Mouse (Mus musculus) MEL (cell line): ENCODE measurements around the gene Psmc3ip. TPM values are rescaled to one million over a fixed set of nuclear protein-coding genes. Genes with fewer than 3 reads are reported as not detected.

Source experiments
- DNase-seq: peaks from one replicate; pipeline ENCODE4 v3.0.0; 2011; ENCODE audit warnings: low read depth, low spot score
- H3K27ac ChIP-seq: 2 replicates; pipeline ENCODE4 v1.5.1; 2012; ENCODE audit warnings: low read depth, mild to moderate bottlenecking, control low read depth, low read length, moderate library complexity; ENCODE audit not compliant: control insufficient read depth
- H3K27me3 ChIP-seq, 2 experiments: fragments of 150-350 bp in 1 of 2; sonication (generic) in 1 of 2; 2 replicates each; pipeline ENCODE4 v1.6.1; 2012; ENCODE audit warnings: low read length in 2 of 2, mild to moderate bottlenecking in 2 of 2, improper control_type of control experiment in 1 of 2, moderate library complexity in 1 of 2; ENCODE audit not compliant: insufficient read depth in 2 of 2, control insufficient read depth in 1 of 2
- H3K36me3 ChIP-seq, 2 experiments: 2 replicates each; pipeline ENCODE4 v1.6.1; 2012 to 2014; ENCODE audit warnings: low read length in 2 of 2, improper control_type of control experiment in 1 of 2, inconsistent platforms in 1 of 2, mild to moderate bottlenecking in 1 of 2; ENCODE audit not compliant: insufficient read depth in 2 of 2, control insufficient read depth in 1 of 2
- H3K4me1 ChIP-seq, 2 experiments: fragments of 150-350 bp in 1 of 2; sonication (generic) in 1 of 2; 2 replicates each; pipeline ENCODE4 v1.6.1; 2012; ENCODE audit warnings: low read length in 2 of 2, improper control_type of control experiment in 1 of 2, mild to moderate bottlenecking in 1 of 2; ENCODE audit not compliant: insufficient read depth in 2 of 2, control insufficient read depth in 1 of 2
- H3K4me3 ChIP-seq, 2 experiments: fragments of 150-350 bp in 1 of 2; sonication (generic) in 1 of 2; 2 replicates each; pipeline ENCODE4 v1.5.1; 2012; ENCODE audit warnings: low read depth in 2 of 2, low read length in 2 of 2, mild to moderate bottlenecking in 2 of 2, moderate library complexity in 2 of 2, control low read depth in 1 of 2, improper control_type of control experiment in 1 of 2; ENCODE audit not compliant: control insufficient read depth in 1 of 2, insufficient read depth in 1 of 2
- H3K79me2 ChIP-seq: 2 replicates; pipeline ENCODE4 v1.6.1; 2012; ENCODE audit warnings: mild to moderate bottlenecking, low read length, moderate library complexity; ENCODE audit not compliant: control insufficient read depth, poor library complexity, insufficient read depth
- H3K9ac ChIP-seq: 2 replicates; pipeline ENCODE4 v1.6.1; 2012; ENCODE audit warnings: low read depth, mild to moderate bottlenecking, control low read depth, low read length, moderate library complexity; ENCODE audit not compliant: control insufficient read depth, poor library complexity, severe bottlenecking
- H3K9me3 ChIP-seq: fragments of 150-350 bp; sonication (generic); replicated peaks from 2 replicates; pipeline ENCODE4 v1.6.1; 2012; ENCODE audit warnings: mild to moderate bottlenecking, low read length, improper control_type of control experiment, moderate library complexity; ENCODE audit not compliant: insufficient read depth
- BHLHE40 ChIP-seq: IDR thresholded peaks from 2 replicates; pipeline ENCODE4 v1.6.1; 2012; ENCODE audit warnings: low read depth, mild to moderate bottlenecking, inconsistent platforms, low read length, improper control_type of control experiment, borderline replicate concordance
- CHD1 ChIP-seq: IDR thresholded peaks from 2 replicates; pipeline ENCODE4 v1.6.1; 2012; ENCODE audit warnings: low read depth, mild to moderate bottlenecking, inconsistent platforms, low read length, improper control_type of control experiment
- CHD2 ChIP-seq: IDR thresholded peaks from 2 replicates; pipeline ENCODE4 v1.6.1; 2011; ENCODE audit warnings: low read length, improper control_type of control experiment
- E2F4 ChIP-seq: IDR thresholded peaks from 2 replicates; pipeline ENCODE4 v1.6.1; 2011; ENCODE audit warnings: low read depth, low read length, improper control_type of control experiment, borderline replicate concordance
- ELF1 ChIP-seq: IDR thresholded peaks from 2 replicates; pipeline ENCODE4 v1.6.1; 2014; ENCODE audit warnings: low read depth, mild to moderate bottlenecking, inconsistent platforms, low read length, improper control_type of control experiment, moderate library complexity
- GABPA ChIP-seq: IDR thresholded peaks from 2 replicates; pipeline ENCODE4 v1.6.1; 2012; ENCODE audit warnings: low read depth, mild to moderate bottlenecking, inconsistent platforms, low read length, improper control_type of control experiment, moderate library complexity
- GATA1 ChIP-seq: IDR thresholded peaks from 2 replicates; pipeline ENCODE4 v1.6.1; 2011; ENCODE audit warnings: low read depth, low read length, improper control_type of control experiment
- HCFC1 ChIP-seq: IDR thresholded peaks from 2 replicates; pipeline ENCODE4 v1.6.1; 2012; ENCODE audit warnings: low read depth, mild to moderate bottlenecking, inconsistent platforms, low read length, improper control_type of control experiment, moderate library complexity
- KAT2A ChIP-seq: conservative IDR thresholded peaks from 2 replicates; pipeline ENCODE4 v1.6.1; 2012; ENCODE audit warnings: low read depth, low read length, improper control_type of control experiment, inconsistent platforms
- MAFK ChIP-seq: IDR thresholded peaks from 2 replicates; pipeline ENCODE4 v1.6.1; 2011; ENCODE audit warnings: low read depth, mild to moderate bottlenecking, low read length, improper control_type of control experiment, borderline replicate concordance
- MAX ChIP-seq: IDR thresholded peaks from 2 replicates; pipeline ENCODE4 v1.6.1; 2011; ENCODE audit warnings: low read length, improper control_type of control experiment
- MAZ ChIP-seq: IDR thresholded peaks from 2 replicates; pipeline ENCODE4 v1.6.1; 2012; ENCODE audit warnings: low read depth, mild to moderate bottlenecking, inconsistent platforms, low read length, improper control_type of control experiment
- MEF2A ChIP-seq: IDR thresholded peaks from 2 replicates; pipeline ENCODE4 v1.6.1; 2014; ENCODE audit warnings: low read depth, mild to moderate bottlenecking, inconsistent platforms, low read length, improper control_type of control experiment; ENCODE audit not compliant: poor library complexity, insufficient replicate concordance, severe bottlenecking; ENCODE audit errors: extremely low read depth
- MXI1 ChIP-seq: IDR thresholded peaks from 2 replicates; pipeline ENCODE4 v1.6.1; 2011; ENCODE audit warnings: mild to moderate bottlenecking, low read depth, low read length, improper control_type of control experiment
- MYB ChIP-seq: IDR thresholded peaks from 2 replicates; pipeline ENCODE4 v1.6.1; 2011; ENCODE audit warnings: mild to moderate bottlenecking, low read depth, low read length, improper control_type of control experiment
- MYC ChIP-seq: IDR thresholded peaks from 2 replicates; pipeline ENCODE4 v1.6.1; 2011; ENCODE audit warnings: low read depth, mild to moderate bottlenecking, low read length, improper control_type of control experiment, moderate library complexity
- NELFE ChIP-seq: IDR thresholded peaks from 2 replicates; pipeline ENCODE4 v1.6.1; 2011; ENCODE audit warnings: low read depth, low read length, improper control_type of control experiment
- POLR2A ChIP-seq, 2 experiments: IDR thresholded peaks; 2 replicates each; pipeline ENCODE4 v1.6.1; 2011 to 2012; ENCODE audit warnings: low read length in 2 of 2, mild to moderate bottlenecking in 2 of 2, control low read depth in 1 of 2, improper control_type of control experiment in 1 of 2, low read depth in 1 of 2, moderate library complexity in 1 of 2; ENCODE audit not compliant: control insufficient read depth in 1 of 2, insufficient read depth in 1 of 2, poor library complexity in 1 of 2
- POLR2AphosphoS2 ChIP-seq: IDR thresholded peaks from 2 replicates; pipeline ENCODE4 v1.6.1; 2011; ENCODE audit warnings: low read length, improper control_type of control experiment
- POLR2AphosphoS5 ChIP-seq: IDR thresholded peaks from 2 replicates; pipeline ENCODE4 v1.6.1; 2012; ENCODE audit warnings: low read depth, borderline replicate concordance, mild to moderate bottlenecking, inconsistent platforms, low read length, moderate library complexity, mixed read lengths
- RCOR1 ChIP-seq: IDR thresholded peaks from 2 replicates; pipeline ENCODE4 v1.6.1; 2012; ENCODE audit warnings: low read depth, mild to moderate bottlenecking, inconsistent platforms, low read length, improper control_type of control experiment
- SMC3 ChIP-seq: IDR thresholded peaks from 2 replicates; pipeline ENCODE4 v1.6.1; 2011; ENCODE audit warnings: low read depth, low read length, improper control_type of control experiment
- TBP ChIP-seq: IDR thresholded peaks from 2 replicates; pipeline ENCODE4 v1.8.0; 2011; ENCODE audit warnings: low read depth, low read length, improper control_type of control experiment
- TCF12 ChIP-seq: IDR thresholded peaks from 2 replicates; pipeline ENCODE4 v1.6.1; 2014; ENCODE audit warnings: low read depth, mild to moderate bottlenecking, inconsistent platforms, low read length, improper control_type of control experiment, moderate library complexity
- UBTF ChIP-seq: IDR thresholded peaks from 2 replicates; pipeline ENCODE4 v1.6.1; 2012; ENCODE audit warnings: low read depth, mild to moderate bottlenecking, inconsistent platforms, low read length, improper control_type of control experiment, moderate library complexity, borderline replicate concordance; ENCODE audit not compliant: insufficient read depth
- USF1 ChIP-seq: IDR thresholded peaks from 2 replicates; pipeline ENCODE4 v1.6.1; 2014; ENCODE audit warnings: low read depth, mild to moderate bottlenecking, inconsistent platforms, low read length, improper control_type of control experiment, moderate library complexity
- ZMIZ1 ChIP-seq: IDR thresholded peaks from 2 replicates; pipeline ENCODE4 v1.6.1; 2012; ENCODE audit warnings: low read depth, mild to moderate bottlenecking, inconsistent platforms, low read length, improper control_type of control experiment, moderate library complexity
- ZNF384 ChIP-seq: IDR thresholded peaks from 2 replicates; pipeline ENCODE4 v1.6.1; 2012; ENCODE audit warnings: low read depth, mild to moderate bottlenecking, inconsistent platforms, low read length, improper control_type of control experiment
- polyA plus RNA-seq, 2 experiments: library from polyadenylated mRNA; stranded (reverse) in 1 of 2; unstranded in 1 of 2; fragments of >175 nt in 1 of 2; fragments of >200 nt in 1 of 2; gene quantifications; 2 replicates each; pipeline versions ENCODE4 v1.2.1 to v1.2.4; 2012; ENCODE audit warnings: low replicate concordance in 2 of 2, low read depth in 1 of 2; ENCODE audit not compliant: insufficient read length in 2 of 2, insufficient read depth in 1 of 2, missing spikeins in 1 of 2
- total RNA-seq: library from RNA; depleted of rRNA; stranded (reverse); fragments of 300-350 nt; gene quantifications from 2 replicates; pipeline ENCODE4 v1.2.3, GENCODE M21; 2012

Gene Psmc3ip
- total and polyA plus RNA-seq, 3 experiments = 8.2 to 14.5 TPM; not detected in 1

DNA sequence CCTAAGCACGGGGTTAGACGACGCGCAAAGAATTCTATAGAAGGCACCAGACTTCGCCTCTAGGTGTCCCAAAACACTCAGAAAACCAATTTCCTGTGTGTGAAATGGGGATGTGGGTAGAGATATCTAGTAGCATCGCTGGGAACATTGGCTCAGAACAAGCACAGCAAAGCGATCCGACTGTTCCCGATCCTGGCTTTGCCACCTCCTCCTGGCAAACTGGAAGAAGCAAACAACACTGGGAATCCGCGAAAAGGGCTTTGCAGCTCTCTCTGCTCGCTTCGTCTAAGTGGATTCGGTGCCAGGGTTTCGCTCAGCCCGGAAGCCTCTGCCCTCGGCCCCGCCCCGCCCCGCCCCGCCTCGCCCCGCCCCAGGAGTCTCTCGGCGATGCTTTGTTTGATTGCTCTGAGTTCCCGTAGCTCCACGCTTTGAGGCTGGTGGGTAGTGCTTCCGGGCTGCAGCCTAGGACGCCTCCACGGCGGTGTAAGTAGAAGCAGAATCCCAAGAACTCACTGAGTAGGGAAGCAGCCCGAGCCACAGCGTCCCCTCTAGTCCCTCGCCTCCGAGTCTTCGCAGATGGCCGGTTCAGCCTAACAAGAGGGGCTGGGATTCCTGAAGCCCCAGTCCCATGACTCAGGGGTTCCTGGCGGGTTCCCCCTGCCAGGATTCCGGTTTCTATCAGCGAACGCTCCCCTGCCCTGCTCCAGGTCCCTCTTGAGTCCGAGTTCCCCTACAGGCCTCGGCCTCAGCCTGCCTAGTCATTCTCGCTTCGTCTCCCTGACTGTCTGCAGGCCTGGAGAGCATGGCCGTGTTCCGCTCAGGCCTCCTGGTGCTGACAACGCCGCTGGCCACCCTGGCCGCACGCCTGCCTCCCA lies 12.8 kb downstream of the Psmc3ip start, which contains the start of gene Coasy (continued):
- TF ChIP-seq MAZ = peak; percentile 76; the same call in 1 of the 2 replicates
- peak; percentile 79 for TF ChIP-seq ZMIZ1
- TF ChIP-seq HCFC1 = peak; percentile 92
- peak; percentile 37; the same call in 1 of the 2 replicates for TF ChIP-seq USF1
- peak; percentile 51; the same call in 1 of the 2 replicates for TF ChIP-seq MAX
- TF ChIP-seq UBTF = no peak
- TF ChIP-seq KAT2A = peak; percentile 75; the same call in 1 of the 2 replicates
- TF ChIP-seq POLR2AphosphoS5 = no peak; the same call in 1 of the 2 replicates
- TF ChIP-seq CHD1 = no peak
- TF ChIP-seq MEF2A = no peak
- no peak for TF ChIP-seq GABPA
- TF ChIP-seq RCOR1 = no peak
- TF ChIP-seq TCF12 = peak; percentile 64
- TF ChIP-seq ELF1 = peak; percentile 91
- TF ChIP-seq POLR2A (IDR thresholded peaks at IDR 0.05; ENCODE audit: control insufficient read depth in 1 of 2, insufficient read depth in 1 of 2, low read depth in 1 of 2, low read length in 2 of 2, poor library complexity in 1 of 2) = peak; percentile 90 to 95

DNA sequence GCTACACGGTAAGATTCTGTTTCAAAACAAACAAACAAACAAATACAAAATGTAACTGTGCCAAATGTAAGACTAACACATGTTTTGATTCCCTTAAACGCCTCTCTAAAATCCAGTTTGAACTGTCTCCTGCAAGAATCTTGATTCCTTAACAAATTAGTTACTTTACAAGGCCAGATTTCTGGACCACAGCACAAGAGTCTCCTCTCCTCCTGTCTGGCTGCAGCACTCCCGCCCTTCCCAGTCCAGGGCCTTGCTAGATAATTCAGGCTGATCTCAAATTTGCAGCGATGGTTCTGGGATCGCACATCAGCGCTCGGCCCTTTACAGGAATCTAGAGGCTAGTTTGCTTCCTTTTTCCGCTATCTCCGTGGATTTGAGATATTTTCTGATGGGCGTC lies 13.6 kb downstream of the Psmc3ip start:
- H3K27me3 ChIP-seq = no peaks in the 10 kb centered on the region
- peaks cover 6 to 17% of the 10 kb centered on the region in 2 experiments for H3K4me1 ChIP-seq
- H3K79me2 ChIP-seq = peaks cover 12% of the 10 kb centered on the region
- H3K4me3 ChIP-seq = peak overlapping the region; percentile 60 to 70
- H3K9me3 ChIP-seq = no peaks in the 10 kb centered on the region
- peak overlapping the region; percentile 68 for H3K27ac ChIP-seq
- H3K36me3 ChIP-seq = peaks cover 0 to 12% of the 10 kb centered on the region in 2 experiments; a peak in 2 of 4 replicates
- H3K9ac ChIP-seq = peak overlapping the region; percentile 68
- no peak for DNase-seq
- TF ChIP-seq BHLHE40 (no peak), NELFE (0 out of 2 replicates have a peak, but pooled peaks have one; percentile 19), MXI1 (no peak), TBP (no peak), MYB (no peak), MAFK (no peak), GATA1 (no peak), MEF2A (no peak), CHD2 (no peak), MAZ (no peak), MYC (peak; percentile 54; the same call in 1 of the 2 replicates), ZNF384 (no peak), CHD1 (peak; percentile 67; the same call in 1 of the 2 replicates), POLR2AphosphoS2 (no peak), E2F4 (0 out of 2 replicates have a peak, but pooled peaks have one; percentile 50), RCOR1 (no peak), SMC3 (0 out of 2 replicates have a peak, but pooled peaks have one; percentile 1)
